Mouse (Mus musculus) lung, embryonic 14.5 days (tissue): ENCODE results near the gene Rps6ka2. TPM values are rescaled to one million over a fixed set of nuclear protein-coding genes. Genes with fewer than 3 reads are reported as not detected.

Experiments
- ATAC-seq: fragments of 200-750 bp; cut with Nextera tagmentation; 2 replicates; pipeline ENCODE4 v1.8.0; 2017; ENCODE audit warnings: mild to moderate bottlenecking, moderate TSS enrichment, moderate library complexity; ENCODE audit not compliant: insufficient read depth
- DNase-seq: peaks from one replicate; pipeline ENCODE4 v3.0.0-alpha.2; 2015
- H3K27ac ChIP-seq: fragments of 300-500 bp; sonication (generic); 2 replicates; pipeline ENCODE4 v1.5.1; 2014; ENCODE audit warnings: low read depth, mild to moderate bottlenecking, moderate library complexity
- H3K27me3 ChIP-seq: fragments of 300-500 bp; sonication (generic); 2 replicates; pipeline ENCODE4 v1.6.1; 2014; ENCODE audit warnings: low read length, control low read depth; ENCODE audit not compliant: insufficient read depth
- H3K36me3 ChIP-seq: fragments of 300-500 bp; sonication (generic); 2 replicates; pipeline ENCODE4 v1.6.1; 2014; ENCODE audit warnings: control low read depth; ENCODE audit not compliant: insufficient read depth
- H3K4me1 ChIP-seq: fragments of 300-500 bp; sonication (generic); 2 replicates; pipeline ENCODE4 v1.6.1; 2014; ENCODE audit warnings: antibody characterized with exemption, control low read depth; ENCODE audit not compliant: insufficient read depth
- H3K4me2 ChIP-seq: fragments of 300-500 bp; sonication (generic); 2 replicates; pipeline ENCODE4 v1.6.1; 2014; ENCODE audit warnings: mild to moderate bottlenecking
- H3K4me3 ChIP-seq: fragments of 300-500 bp; sonication (generic); 2 replicates; pipeline ENCODE4 v1.5.1; 2014; ENCODE audit warnings: low read depth, low read length
- H3K9ac ChIP-seq: fragments of 300-500 bp; sonication (generic); 2 replicates; pipeline ENCODE4 v1.6.1; 2014
- H3K9me3 ChIP-seq: fragments of 300-500 bp; sonication (generic); 2 replicates; pipeline ENCODE4 v1.6.1; 2016; ENCODE audit warnings: low read depth, low read length, control low read depth
- CTCF ChIP-seq: IDR thresholded peaks from 2 replicates; pipeline ENCODE4 v1.5.1; 2016; ENCODE audit warnings: antibody characterized with exemption, low read depth
- WGBS: fragments of 180-500 bp; shearing (Covaris S2); extraction: QIAGEN DNeasy Blood & Tissue Kit; methylation state at CpG from one replicate; pipeline ENCODE4 v1.1.7; 2014; 5-methylcytosine and 5-hydroxymethylcytosine counted together
- polyA plus RNA-seq: library from polyadenylated mRNA; unstranded; fragments of >200 nt; fragmentation: Nextera tagmentation; extraction: Ambion mirVana; gene quantifications from 2 replicates; pipeline ENCODE4 v1.2.1, GENCODE M21; 2014

Gene Rps6ka2
- polyA plus RNA-seq, 1 experiment from 2014 or later = 16.9 TPM

DNA sequence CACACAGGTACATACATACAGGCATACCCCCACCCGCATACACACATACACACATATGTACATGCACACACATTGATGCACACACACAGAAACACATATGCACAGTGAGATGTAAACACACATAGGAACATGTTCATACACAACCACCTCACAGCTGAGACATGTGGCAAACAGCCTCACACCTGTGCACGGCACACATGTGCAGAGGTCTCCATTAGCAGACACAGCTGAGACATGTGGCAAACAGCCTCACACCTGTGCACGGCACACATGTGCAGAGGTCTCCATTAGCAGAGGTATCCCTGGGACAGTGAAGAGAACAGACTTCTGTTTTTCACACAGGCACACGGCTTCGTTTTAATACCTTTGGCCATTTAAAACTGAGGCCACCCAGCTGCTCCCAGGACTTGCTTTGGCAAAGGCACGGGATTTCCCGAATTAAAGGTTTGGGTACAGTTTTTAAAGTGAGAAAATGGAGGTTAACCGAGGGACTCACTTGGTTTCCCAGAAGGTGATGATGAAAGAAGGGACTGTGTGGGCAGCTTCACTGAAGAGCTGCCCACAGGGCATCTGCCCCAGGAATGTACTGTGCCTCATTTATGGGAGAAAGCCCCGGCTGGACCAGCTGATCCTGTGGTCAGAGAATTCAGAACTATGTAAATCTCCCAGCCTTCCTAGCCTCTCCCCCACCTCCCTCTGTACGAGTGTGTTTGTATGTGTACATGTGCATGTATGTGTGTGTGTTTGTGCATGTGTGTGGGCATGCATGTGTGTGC is 29.3 kb upstream of the Rps6ka2 start:
- Histone ChIP-seq H3K4me1 (no peaks in the 10 kb centered on the region), H3K27me3 (no peaks in the 10 kb centered on the region), H3K27ac (no peak overlapping the region), H3K4me2 (no peak overlapping the region), H3K9me3 (no peaks in the 10 kb centered on the region), H3K9ac (no peak overlapping the region), H3K4me3 (no peak overlapping the region), H3K36me3 (no peaks in the 10 kb centered on the region)
- WGBS = 79% methylated on average over 10 of the region's 10 CpGs
- no peak for DNase-seq
- no peak for ATAC-seq
- TF ChIP-seq CTCF = no peak

DNA sequence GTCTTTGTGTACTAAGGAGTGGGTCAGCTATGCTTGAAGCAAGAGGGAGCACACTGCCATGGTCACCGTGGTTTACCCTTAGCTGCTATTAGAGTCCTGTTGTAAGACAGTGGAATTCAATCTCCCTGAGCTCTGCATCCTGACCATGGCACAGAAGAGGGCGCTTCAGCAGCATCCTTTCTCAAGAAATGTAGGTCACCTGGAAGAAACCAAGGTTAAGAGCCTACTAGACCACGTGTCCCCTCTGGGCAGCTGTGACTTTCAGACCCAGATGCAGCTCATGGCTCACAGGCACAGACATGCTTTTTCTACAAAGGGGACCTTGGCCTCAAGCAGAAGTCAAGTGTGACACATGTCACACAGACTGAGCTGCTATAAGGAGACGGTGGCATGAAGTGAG is 27.5 kb upstream of the Rps6ka2 start:
- H3K27ac ChIP-seq = no peak overlapping the region
- no peak overlapping the region for H3K4me3 ChIP-seq
- no peaks in the 10 kb centered on the region for H3K4me1 ChIP-seq
- H3K4me2 ChIP-seq = no peak overlapping the region
- no peaks in the 10 kb centered on the region for H3K9me3 ChIP-seq
- no peak for TF ChIP-seq CTCF
- no peaks in the 10 kb centered on the region for H3K27me3 ChIP-seq
- no peaks in the 10 kb centered on the region for H3K36me3 ChIP-seq
- no peak for DNase-seq
- 50% methylated on average over 4 of the region's 4 CpGs for WGBS
- ATAC-seq = no peak
- H3K9ac ChIP-seq = no peak overlapping the region

DNA sequence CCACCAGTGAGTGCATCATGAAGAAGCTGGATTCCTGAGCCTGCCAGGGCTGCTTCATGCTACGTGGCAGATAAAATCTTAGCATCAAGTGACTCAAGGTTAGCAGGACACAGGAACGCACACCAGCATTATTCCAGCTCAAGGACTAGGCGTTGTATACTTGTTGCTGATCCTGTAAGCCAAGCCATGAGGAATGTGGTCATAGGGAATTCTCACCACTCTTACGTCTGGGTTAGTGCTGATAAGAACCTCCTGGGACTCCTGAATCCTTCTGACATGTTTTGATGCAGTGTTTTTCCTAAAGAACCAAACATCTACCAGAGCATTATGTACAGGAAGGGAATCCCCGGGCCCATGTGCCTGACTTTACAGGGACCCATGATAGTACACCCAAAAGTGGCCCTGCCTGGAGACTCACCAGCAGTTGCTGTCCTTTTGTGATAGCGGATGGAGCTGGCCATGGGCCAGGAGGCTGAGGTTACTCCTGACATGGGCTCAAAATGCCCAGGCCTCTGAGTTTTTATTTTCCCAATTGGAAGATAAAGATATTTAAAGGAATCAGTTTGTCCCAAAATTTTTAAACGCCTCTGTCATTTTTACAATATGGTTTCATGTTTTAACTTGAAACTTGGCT is 25.9 kb upstream of the Rps6ka2 start:
- DNase-seq (peak; percentile 23), ATAC-seq (no peak)
- WGBS = 57% methylated on average over 7 of the region's 7 CpGs
- H3K4me3 ChIP-seq = no peak overlapping the region
- H3K27ac ChIP-seq = no peak overlapping the region
- H3K9me3 ChIP-seq = no peaks in the 10 kb centered on the region
- no peak overlapping the region for H3K4me2 ChIP-seq
- H3K27me3 ChIP-seq = no peaks in the 10 kb centered on the region
- H3K9ac ChIP-seq = no peak overlapping the region
- TF ChIP-seq CTCF = no peak
- H3K4me1 ChIP-seq = no peaks in the 10 kb centered on the region
- no peaks in the 10 kb centered on the region for H3K36me3 ChIP-seq

DNA sequence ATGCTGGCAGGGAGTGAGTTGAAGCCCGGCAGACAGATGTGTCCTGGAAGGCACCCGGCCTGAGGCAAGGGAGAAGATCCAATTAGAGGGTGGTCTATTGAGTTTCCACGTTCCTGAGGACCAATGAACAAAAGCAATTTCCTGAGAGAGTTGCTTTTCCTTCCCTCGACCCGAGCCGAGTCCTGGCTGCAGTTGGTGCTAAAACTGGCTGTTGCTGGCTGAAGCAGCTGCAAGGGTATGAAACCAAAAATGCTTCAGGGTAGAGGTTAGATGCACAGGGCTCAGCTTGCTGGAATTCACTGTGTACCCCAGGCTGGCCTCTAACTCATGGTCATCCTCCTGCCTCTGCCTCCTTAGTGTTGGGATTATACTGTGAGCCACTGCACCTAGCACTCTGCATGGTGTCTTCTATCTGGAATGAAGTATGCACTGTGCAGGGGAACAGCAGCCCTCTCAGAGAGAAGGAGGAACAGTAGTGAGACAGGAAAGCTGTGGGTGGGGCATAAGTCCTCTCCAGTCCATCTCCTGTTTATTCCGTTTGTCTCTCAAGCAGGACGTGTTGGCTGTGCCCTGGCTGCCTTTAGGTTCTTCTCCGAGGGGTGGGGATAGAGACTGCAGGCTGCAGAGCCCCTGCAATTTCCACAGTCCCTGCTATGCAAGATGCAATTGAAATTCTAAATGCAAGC is 24.4 kb upstream of the Rps6ka2 start:
- 44% methylated on average over 9 of the region's 9 CpGs for WGBS
- ATAC-seq = no peak
- H3K9ac ChIP-seq = no peak overlapping the region

DNA sequence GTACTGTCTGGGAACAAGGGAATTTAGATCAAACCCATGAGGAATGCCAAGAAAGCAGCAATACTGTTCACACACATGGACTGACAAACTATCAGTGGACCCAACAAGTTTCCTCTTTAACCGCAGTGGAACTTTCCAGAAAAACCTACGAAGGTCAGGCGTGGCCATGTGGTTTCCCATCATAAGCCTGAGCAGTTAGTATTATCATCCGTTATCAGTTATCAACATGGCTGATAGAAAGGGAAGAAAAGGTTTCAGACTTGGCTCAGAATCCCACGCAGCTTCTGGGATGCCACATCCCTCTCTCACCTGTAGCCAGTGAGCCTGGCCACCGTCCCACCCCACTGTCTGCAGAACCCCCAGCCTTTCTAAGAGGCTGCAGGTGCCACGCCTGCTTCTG is 23.4 kb upstream of the Rps6ka2 start:
- ATAC-seq (no peak), DNase-seq (no peak)
- 81% methylated on average over 7 of the region's 7 CpGs for whole genome bisulfite sequencing
- Histone ChIP-seq H3K4me2 (no peak overlapping the region), H3K4me1 (no peaks in the 10 kb centered on the region), H3K9ac (no peak overlapping the region), H3K27me3 (no peaks in the 10 kb centered on the region), H3K36me3 (no peaks in the 10 kb centered on the region), H3K27ac (no peak overlapping the region), H3K9me3 (no peaks in the 10 kb centered on the region), H3K4me3 (no peak overlapping the region)
- TF ChIP-seq CTCF = no peak

More for the DNA sequence above, 24.4 kb upstream of the Rps6ka2 start:
- Histone ChIP-seq H3K27ac (no peak overlapping the region), H3K9me3 (no peaks in the 10 kb centered on the region), H3K27me3 (no peaks in the 10 kb centered on the region), H3K36me3 (no peaks in the 10 kb centered on the region), H3K4me2 (no peak overlapping the region), H3K4me1 (no peaks in the 10 kb centered on the region), H3K4me3 (no peak overlapping the region)
- 0 out of 2 replicates have a peak, but pooled peaks have one; percentile 3 for TF ChIP-seq CTCF
- peak; percentile 20 for DNase-seq

DNA sequence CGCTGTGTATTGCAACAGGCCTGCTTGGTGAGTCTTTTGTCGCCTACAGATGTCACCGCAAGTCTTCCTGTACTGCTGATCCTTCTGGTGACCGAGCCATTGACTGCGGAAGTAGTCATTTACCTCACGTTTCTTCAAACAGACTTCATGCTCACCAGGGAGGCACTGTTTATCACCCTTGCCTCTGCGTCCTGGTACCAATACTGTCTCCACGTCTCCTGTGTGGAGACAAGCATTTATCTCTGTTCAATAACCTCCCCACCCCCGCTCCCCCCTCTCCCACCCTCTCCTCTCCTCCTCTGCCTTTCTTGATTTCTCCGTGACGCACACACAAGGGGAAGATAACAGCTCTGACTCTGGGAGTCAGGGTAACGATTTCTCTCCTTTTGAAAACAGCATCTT is 22.0 kb upstream of the Rps6ka2 start:
- no peak overlapping the region for H3K4me2 ChIP-seq
- H3K4me3 ChIP-seq = no peak overlapping the region
- no peak overlapping the region for H3K27ac ChIP-seq
- 30% methylated on average over 12 of the region's 12 CpGs for WGBS
- H3K36me3 ChIP-seq = no peaks in the 10 kb centered on the region
- no peak for TF ChIP-seq CTCF
- DNase-seq (no peak), ATAC-seq (no peak)
- no peaks in the 10 kb centered on the region for H3K27me3 ChIP-seq
- no peaks in the 10 kb centered on the region for H3K9me3 ChIP-seq
- H3K4me1 ChIP-seq = no peaks in the 10 kb centered on the region
- H3K9ac ChIP-seq = no peak overlapping the region
